Mouse (Mus musculus): ENCODE measurements around the gene Pde10a. TPM values are rescaled to one million over a fixed set of nuclear protein-coding genes. Genes with fewer than 3 reads are reported as not detected.

Gene Pde10a
- polyA plus RNA-seq, 1 experiment: not detected

DNA sequence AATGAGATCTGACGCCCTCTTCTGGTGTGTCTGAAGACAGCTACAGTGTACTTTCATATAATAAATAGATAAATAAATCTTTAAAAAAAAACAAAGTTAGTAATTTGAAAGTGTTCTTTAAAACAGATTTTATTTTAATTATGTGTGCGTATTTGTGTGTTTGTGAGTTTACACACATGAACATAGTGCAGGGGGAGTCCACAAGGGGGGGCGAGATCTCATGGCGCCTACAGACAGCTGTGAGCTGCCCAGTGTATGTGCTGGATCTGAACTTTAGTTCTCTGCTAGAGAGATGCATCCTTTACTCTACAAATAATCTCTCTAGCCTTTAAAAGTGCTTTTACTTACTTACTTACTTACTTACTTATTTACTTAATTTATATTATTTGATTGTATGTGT lies 23.6 kb downstream of the Pde10a start:
- Histone ChIP-seq H3K27ac (ENCODE audit: insufficient read depth, low read depth, low read length) (no peak overlapping the region), H3K4me1 (ENCODE audit: control insufficient read depth, insufficient read depth, low read length) (no peaks in the 10 kb centered on the region), H3K4me3 (ENCODE audit: insufficient read depth, low read length) (no peak overlapping the region)
- TF ChIP-seq CTCF (IDR thresholded peaks at IDR 0.05; ENCODE audit: low read depth, low read length) (no peak), POLR2A (IDR thresholded peaks at IDR 0.05; ENCODE audit: borderline replicate concordance, low read depth, low read length) (no peak)

DNA sequence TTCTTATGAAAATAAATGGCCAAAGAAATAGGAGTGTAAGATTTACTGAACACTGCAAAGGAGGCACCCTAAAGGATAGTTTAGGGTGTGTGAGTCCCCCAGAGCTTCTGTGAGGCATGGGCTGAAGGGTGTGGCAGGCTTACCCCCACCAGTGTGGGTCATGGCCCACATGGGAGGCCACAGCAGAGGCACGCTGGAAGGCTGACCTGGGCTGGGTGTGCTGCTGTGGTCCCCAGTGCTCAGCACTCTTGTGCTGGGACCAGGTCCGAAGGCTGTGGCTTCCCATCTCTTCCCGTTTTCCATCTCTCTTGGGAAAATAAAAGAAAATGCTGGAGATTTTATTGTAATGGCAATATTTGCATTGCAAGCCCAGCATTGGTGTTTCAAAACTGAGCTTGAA lies 26.5 kb downstream of the Pde10a start:
- no peak for TF ChIP-seq CTCF (IDR thresholded peaks at IDR 0.05; ENCODE audit: low read depth, low read length)
- H3K27ac ChIP-seq (ENCODE audit: insufficient read depth, low read depth, low read length): no peak overlapping the region
- no peak overlapping the region for H3K4me3 ChIP-seq (ENCODE audit: insufficient read depth, low read length)

DNA sequence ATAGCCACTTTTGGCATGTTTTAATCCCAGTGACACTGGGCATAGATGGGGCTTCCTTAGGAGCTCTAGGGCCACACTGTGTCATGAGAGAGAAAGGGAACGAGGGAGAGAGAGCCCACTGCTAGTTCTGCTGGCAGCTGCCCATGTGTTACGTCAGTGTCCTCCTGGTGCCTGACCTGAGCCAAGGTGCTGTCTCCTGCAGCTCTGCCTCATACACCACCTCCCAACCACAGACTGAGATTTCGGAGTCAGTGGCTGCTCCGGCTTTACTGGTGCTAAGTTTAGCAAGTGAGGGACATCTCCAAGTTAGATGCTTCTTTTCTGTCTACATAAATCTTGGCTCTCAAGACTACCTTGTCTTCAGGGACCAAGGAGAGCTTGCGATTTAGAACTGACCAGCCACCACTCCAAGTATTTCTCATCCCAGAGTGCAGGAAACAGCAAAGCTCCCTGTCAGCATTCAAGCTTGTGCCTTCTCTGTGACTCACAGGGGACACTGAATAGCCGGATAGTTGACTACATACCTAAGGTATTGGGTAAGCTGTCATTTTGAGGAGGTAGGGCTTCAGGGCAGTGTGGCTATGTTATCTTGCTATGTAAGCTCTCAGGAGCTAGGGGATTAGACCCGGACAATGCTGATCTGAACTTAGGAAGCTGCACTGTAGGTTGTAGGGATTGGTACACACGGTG lies 27.3 kb downstream of the Pde10a start:
- Histone ChIP-seq H3K4me3 (ENCODE audit: insufficient read depth, low read length) (no peak overlapping the region), H3K4me1 (ENCODE audit: control insufficient read depth, insufficient read depth, low read length) (no peaks in the 10 kb centered on the region), H3K27ac (ENCODE audit: insufficient read depth, low read depth, low read length) (no peak overlapping the region)
- no peak for TF ChIP-seq CTCF (IDR thresholded peaks at IDR 0.05; ENCODE audit: low read depth, low read length)
- no peak for TF ChIP-seq POLR2A (IDR thresholded peaks at IDR 0.05; ENCODE audit: borderline replicate concordance, low read depth, low read length)

More for the DNA sequence above, 26.5 kb downstream of the Pde10a start:
- no peaks in the 10 kb centered on the region for H3K4me1 ChIP-seq (ENCODE audit: control insufficient read depth, insufficient read depth, low read length)

- no peak overlapping the region for H3K4me3 ChIP-seq (ENCODE audit: insufficient read depth, low read length)
- no peaks in the 10 kb centered on the region for H3K4me1 ChIP-seq (ENCODE audit: control insufficient read depth, insufficient read depth, low read length)
- H3K27ac ChIP-seq (ENCODE audit: insufficient read depth, low read depth, low read length): no peak overlapping the region
- TF ChIP-seq CTCF (IDR thresholded peaks at IDR 0.05; ENCODE audit: low read depth, low read length) (no peak), POLR2A (IDR thresholded peaks at IDR 0.05; ENCODE audit: borderline replicate concordance, low read depth, low read length) (no peak)
Measured at GRCm38 (mm10) chr17:8553601-8554000, 28.4 kb downstream of the Pde10a start.

DNA sequence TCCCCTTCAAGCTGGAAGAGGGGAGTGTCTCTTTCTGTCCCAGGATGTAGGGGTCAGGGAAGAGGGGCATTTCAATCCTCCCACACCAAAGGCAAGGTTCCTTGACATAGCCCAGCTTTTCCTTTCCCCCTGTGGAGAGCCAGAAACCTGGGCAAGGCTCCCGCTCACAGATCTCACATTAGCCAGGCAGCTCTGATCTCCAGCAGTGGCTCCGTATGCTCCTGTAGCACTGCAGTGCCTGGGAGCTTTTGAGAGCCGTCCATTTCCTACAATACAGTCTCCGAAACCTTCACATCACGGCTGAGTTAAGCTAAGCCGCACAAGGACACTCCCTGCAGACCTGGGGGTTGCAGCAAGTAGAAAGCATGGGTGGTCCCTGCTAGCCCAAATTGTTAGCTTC lies 29.0 kb downstream of the Pde10a start:
- no peaks in the 10 kb centered on the region for H3K4me1 ChIP-seq (ENCODE audit: control insufficient read depth, insufficient read depth, low read length)
- no peak overlapping the region for H3K27ac ChIP-seq (ENCODE audit: insufficient read depth, low read depth, low read length)
- TF ChIP-seq POLR2A (IDR thresholded peaks at IDR 0.05; ENCODE audit: borderline replicate concordance, low read depth, low read length) (no peak), CTCF (IDR thresholded peaks at IDR 0.05; ENCODE audit: low read depth, low read length) (no peak)
- H3K4me3 ChIP-seq (ENCODE audit: insufficient read depth, low read length): no peak overlapping the region

DNA sequence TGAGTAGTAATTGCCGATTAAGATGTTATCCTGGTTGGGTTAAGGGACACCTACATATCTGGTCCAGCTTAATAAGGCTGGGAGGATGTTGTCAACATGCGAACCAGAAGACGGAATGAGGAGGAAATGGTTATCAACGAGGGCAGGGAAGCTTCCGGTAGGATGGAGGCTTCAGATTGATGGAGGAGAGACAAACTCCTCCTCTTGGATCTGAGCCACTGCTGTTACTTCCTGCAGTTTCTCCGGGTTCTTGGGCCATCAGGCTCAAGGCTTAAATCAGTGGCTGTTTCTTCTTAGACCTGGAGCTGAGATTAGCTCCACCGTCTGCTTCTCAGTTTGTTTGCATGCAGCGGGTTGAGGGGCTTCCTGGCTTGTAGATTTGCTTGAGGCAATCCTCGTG lies 30.6 kb downstream of the Pde10a start:
- Histone ChIP-seq H3K27ac (ENCODE audit: insufficient read depth, low read depth, low read length) (no peak overlapping the region), H3K4me3 (ENCODE audit: insufficient read depth, low read length) (no peak overlapping the region), H3K4me1 (ENCODE audit: control insufficient read depth, insufficient read depth, low read length) (no peaks in the 10 kb centered on the region)
- TF ChIP-seq CTCF (IDR thresholded peaks at IDR 0.05; ENCODE audit: low read depth, low read length) (no peak), POLR2A (IDR thresholded peaks at IDR 0.05; ENCODE audit: borderline replicate concordance, low read depth, low read length) (no peak)

GRCm38 (mm10) chr17:8556223-8556622 lies 31.1 kb downstream of the Pde10a start:
- TF ChIP-seq CTCF (IDR thresholded peaks at IDR 0.05; ENCODE audit: low read depth, low read length): no peak
- TF ChIP-seq POLR2A (IDR thresholded peaks at IDR 0.05; ENCODE audit: borderline replicate concordance, low read depth, low read length): no peak
- H3K4me1 ChIP-seq (ENCODE audit: control insufficient read depth, insufficient read depth, low read length): no peaks in the 10 kb centered on the region
- no peak overlapping the region for H3K27ac ChIP-seq (ENCODE audit: insufficient read depth, low read depth, low read length)
- no peak overlapping the region for H3K4me3 ChIP-seq (ENCODE audit: insufficient read depth, low read length)

DNA sequence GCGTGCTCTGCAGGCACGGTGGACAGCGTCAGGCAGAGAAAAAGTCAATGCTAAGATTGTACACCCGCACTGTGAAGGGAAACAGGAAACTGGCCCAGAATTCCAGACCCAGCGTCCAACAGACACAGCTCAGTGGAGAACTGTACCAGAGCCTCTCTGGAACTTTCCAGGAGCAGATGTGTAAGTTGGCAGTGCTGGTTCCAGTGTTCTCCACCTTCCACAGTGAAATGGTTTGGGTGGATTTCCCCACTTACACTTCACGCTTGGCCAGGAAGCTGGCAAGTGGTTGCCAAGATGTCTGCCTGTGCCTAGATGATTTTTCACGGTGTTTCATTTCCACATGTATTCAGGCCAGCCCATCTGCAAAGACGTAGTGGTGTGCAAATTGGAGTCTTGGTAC lies 32.8 kb downstream of the Pde10a start:
- TF ChIP-seq CTCF (IDR thresholded peaks at IDR 0.05; ENCODE audit: low read depth, low read length): no peak
- TF ChIP-seq POLR2A (IDR thresholded peaks at IDR 0.05; ENCODE audit: borderline replicate concordance, low read depth, low read length): no peak
- Histone ChIP-seq H3K4me1 (ENCODE audit: control insufficient read depth, insufficient read depth, low read length) (no peaks in the 10 kb centered on the region), H3K4me3 (ENCODE audit: insufficient read depth, low read length) (no peak overlapping the region), H3K27ac (ENCODE audit: insufficient read depth, low read depth, low read length) (no peak overlapping the region)

DNA sequence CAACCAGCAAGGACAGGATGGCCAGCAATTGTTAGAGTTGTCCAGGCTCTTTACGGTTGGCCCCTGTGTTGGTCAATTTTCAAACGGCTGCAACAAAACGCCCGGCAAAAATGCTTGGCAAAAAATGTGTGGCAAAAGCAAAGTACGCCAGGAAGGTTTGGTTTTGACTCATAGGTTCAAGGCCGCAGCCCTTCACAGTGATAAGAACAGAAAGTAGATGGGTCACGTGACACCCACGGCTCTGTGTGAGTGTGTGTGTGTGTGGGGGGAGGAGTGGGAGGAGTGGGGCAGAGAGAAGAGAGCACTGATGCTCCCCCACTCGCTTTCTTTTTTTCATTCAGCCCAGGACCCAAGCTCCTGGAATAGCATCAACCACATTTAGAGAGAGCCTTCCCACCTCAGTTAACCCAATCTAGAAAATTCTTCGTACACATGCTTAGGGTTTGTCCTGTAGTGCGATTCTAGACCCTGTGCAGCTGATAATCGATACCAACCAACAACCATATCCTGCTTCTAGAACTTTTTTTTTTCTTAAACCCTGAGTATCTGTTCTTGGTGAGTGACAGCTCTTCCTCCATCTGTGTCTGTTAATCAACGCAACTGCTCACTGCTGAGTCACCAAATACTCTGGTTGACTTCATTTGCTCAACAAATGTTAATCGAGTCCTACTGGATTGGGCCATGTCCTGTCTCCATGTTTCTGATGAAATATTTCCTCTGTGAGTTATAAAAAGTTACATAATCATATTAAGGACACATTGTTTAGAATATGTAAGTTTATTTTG lies 37.1 kb downstream of the Pde10a start:
- TF ChIP-seq POLR2A (IDR thresholded peaks at IDR 0.05; ENCODE audit: borderline replicate concordance, low read depth, low read length) (no peak), CTCF (IDR thresholded peaks at IDR 0.05; ENCODE audit: low read depth, low read length) (no peak)
- no peak overlapping the region for H3K27ac ChIP-seq (ENCODE audit: insufficient read depth, low read depth, low read length)
- no peaks in the 10 kb centered on the region for H3K4me1 ChIP-seq (ENCODE audit: control insufficient read depth, insufficient read depth, low read length)
- H3K4me3 ChIP-seq (ENCODE audit: insufficient read depth, low read length): no peak overlapping the region

GRCm38 (mm10) chr17:8562886-8563280 lies 37.7 kb downstream of the Pde10a start:
- TF ChIP-seq POLR2A (IDR thresholded peaks at IDR 0.05; ENCODE audit: borderline replicate concordance, low read depth, low read length) (no peak), CTCF (IDR thresholded peaks at IDR 0.05; ENCODE audit: low read depth, low read length) (no peak)
- Histone ChIP-seq H3K4me3 (ENCODE audit: insufficient read depth, low read length) (no peak overlapping the region), H3K4me1 (ENCODE audit: control insufficient read depth, insufficient read depth, low read length) (no peaks in the 10 kb centered on the region), H3K27ac (ENCODE audit: insufficient read depth, low read depth, low read length) (no peak overlapping the region)
